Mouse (Mus musculus) heart, postnatal 0 days (tissue): ENCODE measurements around the gene Extl1. TPM values are rescaled to one million over a fixed set of nuclear protein-coding genes. Genes with fewer than 3 reads are reported as not detected.

Source experiments
- ATAC-seq: fragments of 200-750 bp; cut with Nextera tagmentation; 2 replicates; pipeline ENCODE4 v1.8.0; 2017; ENCODE audit warnings: low read depth, moderate number of reproducible peaks, moderate library complexity; ENCODE audit not compliant: insufficient read depth
- DNase-seq: peaks from one replicate; pipeline ENCODE4 v3.0.0-alpha.2; 2016; ENCODE audit warnings: low spot score
- H3K27ac ChIP-seq: fragments of 300-500 bp; sonication (generic); 2 replicates; pipeline ENCODE4 v1.5.1; 2014; ENCODE audit warnings: low read depth, mild to moderate bottlenecking
- H3K27me3 ChIP-seq: fragments of 300-500 bp; sonication (generic); 2 replicates; pipeline ENCODE4 v1.6.1; 2014; ENCODE audit warnings: low read length, mixed read lengths; ENCODE audit not compliant: control insufficient read depth, insufficient read depth
- H3K36me3 ChIP-seq: fragments of 300-500 bp; sonication (generic); replicated peaks from 2 replicates; pipeline ENCODE4 v1.6.1; 2014; ENCODE audit warnings: low read length, mixed read lengths; ENCODE audit not compliant: control insufficient read depth, insufficient read depth
- H3K4me1 ChIP-seq: fragments of 300-500 bp; sonication (generic); 2 replicates; pipeline ENCODE4 v1.6.1; 2014; ENCODE audit warnings: antibody characterized with exemption; ENCODE audit not compliant: control insufficient read depth, insufficient read depth
- H3K4me2 ChIP-seq: fragments of 300-500 bp; sonication (generic); 2 replicates; pipeline ENCODE4 v1.6.1; 2014; ENCODE audit warnings: low read depth, mild to moderate bottlenecking, low read length, moderate library complexity
- H3K4me3 ChIP-seq: fragments of 300-500 bp; sonication (generic); 2 replicates; pipeline ENCODE4 v1.5.1; 2014; ENCODE audit warnings: low read depth, low read length
- H3K9ac ChIP-seq: fragments of 300-500 bp; sonication (generic); replicated peaks from 2 replicates; pipeline ENCODE4 v1.6.1; 2014; ENCODE audit warnings: low read depth, low read length, mixed read lengths
- H3K9me3 ChIP-seq: fragments of 300-500 bp; sonication (generic); replicated peaks from 2 replicates; pipeline ENCODE4 v1.6.1; 2016; ENCODE audit warnings: low read length; ENCODE audit not compliant: control insufficient read depth
- CTCF ChIP-seq: IDR thresholded peaks from 2 replicates; pipeline ENCODE4 v1.5.1; 2016; ENCODE audit warnings: antibody characterized with exemption, control low read depth, low read depth
- EP300 ChIP-seq: IDR thresholded peaks from 2 replicates; pipeline ENCODE4 v1.6.1; 2016; ENCODE audit warnings: antibody characterized with exemption, low read depth
- WGBS: fragments of 180-500 bp; shearing (Covaris S2); extraction: QIAGEN DNeasy Blood & Tissue Kit; methylation state at CpG from one replicate; pipeline ENCODE4 v1.1.7; 2014; 5-methylcytosine and 5-hydroxymethylcytosine counted together
- polyA plus RNA-seq: library from polyadenylated mRNA; unstranded; fragments of >200 nt; fragmentation: Nextera tagmentation; extraction: Ambion mirVana; gene quantifications from 2 replicates; pipeline ENCODE4 v1.2.1, GENCODE M21; 2015
- total RNA-seq: library from RNA; depleted of rRNA; stranded (reverse); fragments of >200 nt; gene quantifications from 2 replicates; pipeline ENCODE4 v1.2.3, GENCODE M21; 2014; ENCODE audit warnings: low replicate concordance

Gene Extl1
- total and polyA plus RNA-seq, 2 experiments from 2014 or later, result 3.1 to 3.4 TPM

- H3K9ac ChIP-seq, result 0 out of 2 replicates have a peak overlapping the region, but pooled peaks have one; percentile 22
- TF ChIP-seq EP300 (no peak), CTCF (no peak)
- no peaks in the 10 kb centered on the region for H3K27me3 ChIP-seq
- peak overlapping the region; percentile 15; the same call in 1 of the 2 replicates for H3K4me3 ChIP-seq
- H3K27ac ChIP-seq, result peak overlapping the region; percentile 32
- no peaks in the 10 kb centered on the region for H3K9me3 ChIP-seq
- DNase-seq, result no peak
- H3K4me1 ChIP-seq, result peaks cover 28% of the 10 kb centered on the region
- peak overlapping the region; percentile 63 for H3K4me2 ChIP-seq
- peaks cover 43% of the 10 kb centered on the region for H3K36me3 ChIP-seq
- ATAC-seq, result no peak
- WGBS, result 47% methylated on average over 5 of the region's 5 CpGs
These were observed 64.6 kb downstream of the Extl1 start for GRCm38 (mm10) chr4:134319074-134319473.

DNA sequence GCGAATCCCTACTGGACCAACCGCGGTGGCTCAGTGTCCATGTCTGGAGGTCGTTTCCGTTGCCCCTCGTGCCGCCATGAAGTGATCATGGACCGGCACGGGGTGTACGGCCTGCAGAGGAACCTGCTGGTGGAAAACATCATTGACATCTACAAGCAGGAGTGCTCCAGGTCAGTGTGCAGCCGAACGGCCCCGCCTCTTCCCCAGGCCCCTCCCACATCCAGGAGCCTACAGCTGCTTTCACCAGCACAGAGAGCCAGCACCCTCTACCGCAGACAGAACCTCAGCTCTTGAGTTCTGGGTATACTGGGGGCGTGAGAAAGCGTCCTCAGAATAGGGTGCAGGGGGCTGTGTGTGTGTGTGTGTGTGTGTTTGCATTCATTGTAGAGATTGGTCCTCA lies 67.3 kb downstream of the Extl1 start:
- TF ChIP-seq CTCF (peak; percentile 38), EP300 (no peak)
- Histone ChIP-seq H3K36me3 (peaks cover 19% of the 10 kb centered on the region), H3K27me3 (no peaks in the 10 kb centered on the region), H3K9me3 (no peaks in the 10 kb centered on the region), H3K4me3 (peak overlapping the region; percentile 63), H3K4me1 (peaks cover 28% of the 10 kb centered on the region), H3K4me2 (peak overlapping the region; percentile 63), H3K27ac (peak overlapping the region; percentile 94), H3K9ac (peak overlapping the region; percentile 59)
- ATAC-seq (peak; percentile 36), DNase-seq (peak; percentile 69)
- WGBS, result 22% methylated on average over 16 of the region's 16 CpGs

GRCm38 (mm10) chr4:134315470-134315869 lies 68.2 kb downstream of the Extl1 start:
- peak overlapping the region; percentile 59 for H3K9ac ChIP-seq
- TF ChIP-seq CTCF, result no peak; the same call in 1 of the 2 replicates
- TF ChIP-seq EP300, result 0 out of 2 replicates have a peak, but pooled peaks have one; percentile 35
- H3K4me2 ChIP-seq, result peak overlapping the region; percentile 63
- peaks cover 28% of the 10 kb centered on the region for H3K4me1 ChIP-seq
- DNase-seq (peak; percentile 82), ATAC-seq (peak; percentile 86)
- no peaks in the 10 kb centered on the region for H3K9me3 ChIP-seq
- H3K27ac ChIP-seq, result peak overlapping the region; percentile 94
- H3K4me3 ChIP-seq, result peak overlapping the region; percentile 63
- 19% methylated on average over 9 of the region's 9 CpGs for WGBS
- peaks cover 15% of the 10 kb centered on the region; the same call in 1 of the 2 replicates for H3K36me3 ChIP-seq
- H3K27me3 ChIP-seq, result no peaks in the 10 kb centered on the region

GRCm38 (mm10) chr4:134314876-134315275 lies 68.8 kb downstream of the Extl1 start, which contains the start of gene Trim63:
Trim63 (plus strand) TSS chr4:134315120.
- 18% methylated on average over 11 of the region's 11 CpGs for WGBS
- H3K9me3 ChIP-seq, result no peaks in the 10 kb centered on the region
- peaks cover 26% of the 10 kb centered on the region for H3K4me1 ChIP-seq
- peaks cover 13% of the 10 kb centered on the region; the same call in 1 of the 2 replicates for H3K36me3 ChIP-seq
- peak within 1 kb of the TSS; percentile 63 for H3K4me3 ChIP-seq
- H3K27me3 ChIP-seq, result no peaks in the 10 kb centered on the region
- ATAC-seq (peak; percentile 78), DNase-seq (peak; percentile 86)
- TF ChIP-seq CTCF, result no peak
- peak; percentile 92 for TF ChIP-seq EP300
- peak within 1 kb of the TSS; percentile 59 for H3K9ac ChIP-seq
- peak within 1 kb of the TSS; percentile 63 for H3K4me2 ChIP-seq
- H3K27ac ChIP-seq, result peak within 1 kb of the TSS; percentile 94

DNA sequence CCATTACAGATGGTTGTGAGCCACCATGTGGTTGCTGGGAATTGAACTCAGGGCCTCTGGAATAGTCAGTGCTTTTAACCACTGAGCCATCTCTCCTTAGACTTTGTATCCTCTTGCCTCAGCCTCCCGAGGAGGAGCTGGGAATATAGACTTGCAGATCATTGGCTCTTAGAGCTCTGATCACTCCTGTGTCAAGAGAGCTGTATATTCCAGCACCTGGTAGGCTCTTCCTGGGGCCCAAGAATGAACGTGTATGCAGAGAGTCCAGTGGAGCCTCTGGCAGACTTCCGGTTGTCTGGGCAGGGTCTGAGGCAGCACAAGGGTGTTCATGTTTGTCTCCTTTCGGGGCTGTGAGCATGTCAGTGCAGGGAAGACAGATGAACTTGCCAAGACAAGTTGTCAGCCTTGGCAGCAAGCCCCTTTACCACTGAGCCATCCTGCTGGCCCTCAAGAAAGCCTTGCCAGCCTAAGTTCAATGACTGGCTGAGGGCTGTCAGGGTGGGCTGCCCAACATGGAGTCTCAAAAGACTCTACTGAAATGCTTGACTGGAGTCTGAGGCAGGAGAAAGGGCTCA lies 69.5 kb downstream of the Extl1 start:
- Histone ChIP-seq H3K4me1 (peaks cover 21% of the 10 kb centered on the region), H3K9ac (no peak overlapping the region), H3K36me3 (peaks cover 8% of the 10 kb centered on the region; the same call in 1 of the 2 replicates), H3K27ac (peak overlapping the region; percentile 94), H3K27me3 (no peaks in the 10 kb centered on the region), H3K9me3 (no peaks in the 10 kb centered on the region), H3K4me3 (no peak overlapping the region), H3K4me2 (peak overlapping the region; percentile 63; the same call in 1 of the 2 replicates)
- no peak for TF ChIP-seq EP300
- TF ChIP-seq CTCF, result no peak
- ATAC-seq (no peak), DNase-seq (no peak)
- WGBS, result 59% methylated on average over 4 of the region's 4 CpGs
